Mouse (Mus musculus): ENCODE results near the gene Ctcf. TPM values are rescaled to one million over a fixed set of nuclear protein-coding genes. Genes with fewer than 3 reads are reported as not detected.

Ctcf gene
- polyA plus RNA-seq, 1 experiment from 2014 or later = 96.4 TPM

MicroRNAs within 50 kb of the gene (microRNA counts, 519-probe panel; counts per million panel counts)
- 2,560 counts per million, percentile 67 among the panel's probes with 10 or more counts for microRNA mmu-miR-1966

Other genes with a start within 250 kb of the Ctcf start
- gene Kctd19, start 223.1 kb upstream of the Ctcf start, polyA plus RNA-seq (2015; fragmentation: Nextera tagmentation; extraction: Ambion mirVana) = 0.05 TPM in 1 of 2 replicates, not detected in the other
- 0.24 and 0.26 TPM in 2 replicates for gene Lrrc36, start 223.0 kb upstream of the Ctcf start, polyA plus RNA-seq (2015; fragmentation: Nextera tagmentation; extraction: Ambion mirVana)
- 38.1 and 39.3 TPM in 2 replicates for gene Tppp3, start 165.0 kb upstream of the Ctcf start, polyA plus RNA-seq (2015; fragmentation: Nextera tagmentation; extraction: Ambion mirVana)
- 20.1 and 22.6 TPM in 2 replicates for gene Zdhhc1, start 139.7 kb upstream of the Ctcf start, polyA plus RNA-seq (2015; fragmentation: Nextera tagmentation; extraction: Ambion mirVana)
- 2.7 and 3.0 TPM in 2 replicates for gene Hsd11b2, start 117.8 kb upstream of the Ctcf start, polyA plus RNA-seq (2015; fragmentation: Nextera tagmentation; extraction: Ambion mirVana)
- gene Atp6v0d1, start 70.5 kb upstream of the Ctcf start, polyA plus RNA-seq (2015; fragmentation: Nextera tagmentation; extraction: Ambion mirVana) = 78.2 and 89.4 TPM in 2 replicates
- gene Ripor1, start 31.3 kb upstream of the Ctcf start, polyA plus RNA-seq (2015; fragmentation: Nextera tagmentation; extraction: Ambion mirVana) = 18.4 and 18.5 TPM in 2 replicates
- gene Agrp, start 825 bp downstream of the Ctcf start, polyA plus RNA-seq (2015; fragmentation: Nextera tagmentation; extraction: Ambion mirVana) = 0.57 and 0.88 TPM in 2 replicates
- 1.0 and 1.1 TPM in 2 replicates for gene Carmil2, start 49.7 kb downstream of the Ctcf start, polyA plus RNA-seq (2015; fragmentation: Nextera tagmentation; extraction: Ambion mirVana)
- 46.1 and 51.1 TPM in 2 replicates for gene Acd, start 64.5 kb downstream of the Ctcf start, polyA plus RNA-seq (2015; fragmentation: Nextera tagmentation; extraction: Ambion mirVana)
- 12.7 and 13.4 TPM in 2 replicates for gene Pard6a, start 64.6 kb downstream of the Ctcf start, polyA plus RNA-seq (2015; fragmentation: Nextera tagmentation; extraction: Ambion mirVana)
- gene 4933405L10Rik, start 71.1 kb downstream of the Ctcf start, polyA plus RNA-seq (2015; fragmentation: Nextera tagmentation; extraction: Ambion mirVana) = 0.13 TPM in 1 of 2 replicates, not detected in the other
- 15.8 and 17.3 TPM in 2 replicates for gene Enkd1, start 71.6 kb downstream of the Ctcf start, polyA plus RNA-seq (2015; fragmentation: Nextera tagmentation; extraction: Ambion mirVana)
- 10.5 and 10.6 TPM in 2 replicates for gene Gfod2, start 122.1 kb downstream of the Ctcf start, polyA plus RNA-seq (2015; fragmentation: Nextera tagmentation; extraction: Ambion mirVana)
- 8.5 and 8.9 TPM in 2 replicates for gene Ranbp10, start 190.8 kb downstream of the Ctcf start, polyA plus RNA-seq (2015; fragmentation: Nextera tagmentation; extraction: Ambion mirVana)
- not detected in 2 replicates for gene Tsnaxip1, start 191.2 kb downstream of the Ctcf start, polyA plus RNA-seq (2015; fragmentation: Nextera tagmentation; extraction: Ambion mirVana)
- gene Cenpt, start 216.7 kb downstream of the Ctcf start, polyA plus RNA-seq (2015; fragmentation: Nextera tagmentation; extraction: Ambion mirVana) = 33.6 and 34.9 TPM in 2 replicates
- 54.9 and 60.0 TPM in 2 replicates for gene Thap11, start 218.6 kb downstream of the Ctcf start, polyA plus RNA-seq (2015; fragmentation: Nextera tagmentation; extraction: Ambion mirVana)
- gene Nutf2, start 224.0 kb downstream of the Ctcf start, polyA plus RNA-seq (2015; fragmentation: Nextera tagmentation; extraction: Ambion mirVana) = 192 and 253 TPM in 2 replicates
- gene Edc4, start 244.3 kb downstream of the Ctcf start, polyA plus RNA-seq (2015; fragmentation: Nextera tagmentation; extraction: Ambion mirVana) = 35.9 and 38.4 TPM in 2 replicates